Mouse (Mus musculus) heart, embryonic 14.5 days (tissue): ENCODE data around the gene Fryl. TPM values are rescaled to one million over a fixed set of nuclear protein-coding genes. Genes with fewer than 3 reads are reported as not detected.

Experiments used
- ATAC-seq: fragments of 200-750 bp; cut with Nextera tagmentation; 2 replicates; pipeline ENCODE4 v1.8.0; 2017; ENCODE audit warnings: low read depth, moderate TSS enrichment; ENCODE audit not compliant: insufficient number of reproducible peaks, insufficient read depth, low FRiP score
- H3K27ac ChIP-seq, 2 experiments: fragments of 200-500 bp in 1 of 2; fragments of 300-500 bp in 1 of 2; sonication (generic) in 1 of 2; replicated peaks in 1 of 2; 2 replicates each; pipeline ENCODE4 v1.5.1; 2012 to 2014; ENCODE audit warnings: low read depth in 2 of 2, low read length in 2 of 2, control low read depth in 1 of 2, mild to moderate bottlenecking in 1 of 2, mixed read lengths in 1 of 2; ENCODE audit not compliant: control insufficient read depth in 1 of 2, insufficient read depth in 1 of 2
- H3K27me3 ChIP-seq: fragments of 300-500 bp; sonication (generic); 2 replicates; pipeline ENCODE4 v1.6.1; 2014; ENCODE audit warnings: mild to moderate bottlenecking, low read length, control low read depth; ENCODE audit not compliant: control insufficient read depth, insufficient read depth
- H3K36me3 ChIP-seq: fragments of 300-500 bp; sonication (generic); 2 replicates; pipeline ENCODE4 v1.6.1; 2014; ENCODE audit warnings: mild to moderate bottlenecking, control low read depth, low read length, mixed read lengths; ENCODE audit not compliant: control insufficient read depth, insufficient read depth
- H3K4me1 ChIP-seq, 2 experiments: fragments of 200-500 bp in 1 of 2; fragments of 300-500 bp in 1 of 2; sonication (generic) in 1 of 2; 2 replicates each; pipeline ENCODE4 v1.6.1; 2012 to 2014; ENCODE audit warnings: low read length in 2 of 2, control low read depth in 1 of 2, mixed read lengths in 1 of 2; ENCODE audit not compliant: control insufficient read depth in 2 of 2, insufficient read depth in 2 of 2
- H3K4me2 ChIP-seq: fragments of 300-500 bp; sonication (generic); 2 replicates; pipeline ENCODE4 v1.6.1; 2014; ENCODE audit warnings: mild to moderate bottlenecking, low read length
- H3K4me3 ChIP-seq, 2 experiments: fragments of 200-500 bp in 1 of 2; fragments of 300-500 bp in 1 of 2; sonication (generic) in 1 of 2; 2 replicates each; pipeline ENCODE4 v1.5.1; 2012 to 2014; ENCODE audit warnings: low read length in 2 of 2, mild to moderate bottlenecking in 2 of 2, control low read depth in 1 of 2, low read depth in 1 of 2, moderate library complexity in 1 of 2; ENCODE audit not compliant: control insufficient read depth in 1 of 2, insufficient read depth in 1 of 2
- H3K9ac ChIP-seq: fragments of 300-500 bp; sonication (generic); 2 replicates; pipeline ENCODE4 v1.6.1; 2014; ENCODE audit warnings: mild to moderate bottlenecking, low read length
- H3K9me3 ChIP-seq: fragments of 300-500 bp; sonication (generic); 2 replicates; pipeline ENCODE4 v1.6.1; 2016; ENCODE audit warnings: low read length, control low read depth; ENCODE audit not compliant: control insufficient read depth
- WGBS: fragments of 180-500 bp; shearing (Covaris S2); extraction: QIAGEN DNeasy Blood & Tissue Kit; methylation state at CpG from one replicate; pipeline ENCODE4 v1.1.7; 2014; 5-methylcytosine and 5-hydroxymethylcytosine counted together
- polyA plus RNA-seq: library from polyadenylated mRNA; unstranded; fragments of >200 nt; fragmentation: Nextera tagmentation; extraction: Ambion mirVana; gene quantifications from 2 replicates; pipeline ENCODE4 v1.2.1, GENCODE M21; 2014

Gene Fryl
- polyA plus RNA-seq, 1 experiment from 2014 or later = 35.0 TPM

DNA sequence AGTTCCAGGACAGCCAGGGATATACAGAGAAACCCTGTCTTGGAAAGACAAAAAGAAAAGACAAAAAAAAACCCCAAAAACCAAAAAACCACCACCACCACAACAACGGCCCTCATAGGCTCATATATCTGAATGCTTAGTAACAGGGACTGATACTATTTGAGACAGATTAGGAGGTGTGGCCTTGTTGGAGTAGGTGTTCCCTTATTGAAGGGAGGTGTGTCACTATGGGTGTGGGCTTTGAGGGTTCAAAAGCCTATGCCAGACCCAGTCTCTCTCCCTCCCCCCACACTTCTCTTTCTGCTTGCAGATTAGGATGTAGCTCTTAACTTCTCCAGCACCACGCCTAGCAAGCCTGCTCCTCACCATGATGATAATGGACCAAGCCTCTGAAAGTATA lies 114.7 kb downstream of the Fryl start:
- Histone ChIP-seq H3K4me3 (no peak overlapping the region), H3K36me3 (peaks cover 32% of the 10 kb centered on the region), H3K9ac (no peak overlapping the region), H3K4me2 (no peak overlapping the region), H3K4me1 (no peaks in the 10 kb centered on the region), H3K9me3 (no peaks in the 10 kb centered on the region), H3K27me3 (no peaks in the 10 kb centered on the region), H3K27ac (no peak overlapping the region)
- ATAC-seq = no peak
- 88% methylated on average over 2 of the region's 2 CpGs for WGBS

DNA sequence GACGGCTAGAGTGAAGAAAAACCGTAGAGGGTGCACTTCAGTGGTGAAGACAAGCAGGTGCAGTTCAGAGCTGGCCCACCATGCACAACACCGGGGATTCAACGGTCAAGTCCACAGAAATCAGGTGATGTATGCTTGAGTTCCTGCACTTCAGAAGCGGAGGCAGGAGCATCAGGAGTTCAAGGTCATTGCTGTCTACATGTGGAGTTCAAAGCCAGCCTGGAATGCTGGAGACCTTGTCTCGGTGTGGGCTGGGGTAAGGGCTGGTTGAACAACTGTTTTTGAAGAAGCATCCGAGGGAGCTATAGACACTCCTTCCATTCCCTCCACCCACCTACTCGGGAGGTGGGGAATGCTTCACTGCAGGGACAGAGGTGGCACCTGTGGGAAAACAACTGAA lies 115.3 kb downstream of the Fryl start:
- WGBS = 79% methylated on average over 8 of the region's 8 CpGs
- H3K36me3 ChIP-seq = peaks cover 27% of the 10 kb centered on the region
- H3K9ac ChIP-seq = no peak overlapping the region
- no peak overlapping the region for H3K4me3 ChIP-seq
- no peak for ATAC-seq
- no peaks in the 10 kb centered on the region for H3K27me3 ChIP-seq
- H3K4me1 ChIP-seq = no peaks in the 10 kb centered on the region
- no peak overlapping the region for H3K27ac ChIP-seq
- no peaks in the 10 kb centered on the region for H3K9me3 ChIP-seq
- no peak overlapping the region for H3K4me2 ChIP-seq

DNA sequence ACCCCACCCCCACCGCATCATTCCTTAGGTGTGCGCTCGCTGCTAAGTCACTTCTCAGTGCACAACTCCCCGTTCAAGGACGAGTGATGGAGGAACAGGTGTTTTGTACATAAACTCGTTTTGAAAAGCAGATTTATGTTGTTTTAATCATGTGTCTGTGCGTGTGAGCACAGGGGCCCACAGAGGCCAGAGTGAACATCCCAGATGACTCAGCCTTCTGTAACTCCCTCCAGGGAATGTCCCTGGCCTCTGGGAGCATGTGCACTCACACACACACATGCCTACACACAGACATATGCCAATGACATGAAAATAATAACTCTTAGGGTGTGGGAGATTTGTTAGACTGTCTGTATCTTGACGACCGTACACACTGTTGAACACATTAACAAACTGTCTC lies 118.9 kb downstream of the Fryl start:
- no peak overlapping the region for H3K4me3 ChIP-seq
- ATAC-seq = no peak
- peaks cover 22% of the 10 kb centered on the region for H3K36me3 ChIP-seq
- H3K9ac ChIP-seq = no peak overlapping the region
- H3K27me3 ChIP-seq = no peaks in the 10 kb centered on the region
- no peak overlapping the region for H3K27ac ChIP-seq
- no peaks in the 10 kb centered on the region for H3K9me3 ChIP-seq
- no peak overlapping the region for H3K4me2 ChIP-seq
- H3K4me1 ChIP-seq = no peaks in the 10 kb centered on the region; a peak in 1 of 4 replicates
- 85% methylated on average over 9 of the region's 9 CpGs for WGBS

DNA sequence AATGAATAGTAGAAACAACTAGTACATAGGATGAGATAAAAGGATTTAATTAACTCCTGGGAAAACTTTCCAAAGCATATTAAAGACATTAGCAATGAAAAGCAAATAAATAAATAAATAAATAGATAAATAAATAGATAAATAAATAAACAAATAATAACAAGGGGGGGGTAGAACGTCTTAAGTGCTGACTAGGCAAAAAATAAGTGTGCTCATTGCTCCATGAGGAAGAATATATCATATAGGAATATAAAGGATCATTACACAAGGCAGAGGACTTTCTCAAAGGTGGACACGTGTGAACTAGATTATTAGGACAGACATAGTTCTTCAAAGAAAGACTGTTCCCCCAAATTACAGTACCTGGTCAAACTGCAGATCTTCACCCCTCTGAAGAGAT lies 120.5 kb downstream of the Fryl start:
- Histone ChIP-seq H3K4me2 (no peak overlapping the region), H3K4me3 (no peak overlapping the region), H3K4me1 (peaks cover 2% of the 10 kb centered on the region in 2 experiments), H3K9me3 (no peaks in the 10 kb centered on the region), H3K27ac (no peak overlapping the region), H3K9ac (no peak overlapping the region), H3K36me3 (peaks cover 24% of the 10 kb centered on the region), H3K27me3 (no peaks in the 10 kb centered on the region)
- ATAC-seq = no peak
- WGBS = 85% methylated on average over 2 of the region's 2 CpGs

DNA sequence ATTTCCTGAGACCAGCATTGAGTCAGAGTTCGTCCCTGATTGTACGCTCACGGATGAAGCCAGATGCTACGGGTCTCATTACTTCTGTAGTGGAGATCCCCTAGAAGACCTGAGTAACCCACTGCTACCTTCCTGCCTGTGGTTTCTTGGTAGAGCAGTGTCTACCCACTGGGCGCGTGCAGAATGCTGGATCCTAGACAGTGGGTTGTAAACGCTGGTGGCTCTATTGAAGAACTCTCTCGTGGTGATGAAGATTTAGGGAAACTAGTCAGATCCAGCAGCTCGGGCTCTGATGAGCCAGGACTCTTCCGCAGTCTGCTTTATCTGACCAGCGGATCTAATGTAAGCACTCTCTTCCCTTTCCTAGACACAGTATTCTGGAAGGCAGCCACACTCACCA lies 121.3 kb downstream of the Fryl start:
- 88% methylated on average over 11 of the region's 11 CpGs for WGBS
- H3K4me3 ChIP-seq = no peak overlapping the region

DNA sequence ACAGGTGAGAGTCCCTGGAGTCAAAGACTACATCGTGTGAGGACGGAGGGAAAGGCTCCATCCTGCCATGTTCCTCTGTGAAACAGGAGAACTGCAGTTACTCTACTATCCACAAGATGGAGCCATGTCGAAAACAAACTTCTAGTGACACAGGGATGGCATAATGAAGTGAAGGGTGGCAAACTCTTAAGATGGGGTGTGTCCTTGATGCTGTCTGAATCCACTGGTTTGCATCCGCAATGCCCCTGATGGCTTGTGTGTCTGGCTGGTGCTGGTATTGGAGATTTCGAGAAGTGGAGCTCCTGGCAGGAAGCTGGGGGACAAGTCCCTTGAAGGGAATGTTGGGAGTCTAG lies 122.6 kb downstream of the Fryl start:
- ATAC-seq = no peak
- Histone ChIP-seq H3K4me1 (peaks cover 5 to 9% of the 10 kb centered on the region in 2 experiments), H3K27me3 (no peaks in the 10 kb centered on the region), H3K4me3 (no peak overlapping the region), H3K9me3 (no peaks in the 10 kb centered on the region), H3K36me3 (peaks cover 25% of the 10 kb centered on the region), H3K4me2 (no peak overlapping the region), H3K9ac (no peak overlapping the region), H3K27ac (no peak overlapping the region)
- WGBS = 35% methylated on average over 5 of the region's 5 CpGs

More for the DNA sequence above, 121.3 kb downstream of the Fryl start:
- ATAC-seq = no peak
- Histone ChIP-seq H3K9ac (no peak overlapping the region), H3K27ac (no peak overlapping the region), H3K36me3 (peaks cover 23% of the 10 kb centered on the region), H3K4me2 (no peak overlapping the region), H3K27me3 (no peaks in the 10 kb centered on the region), H3K4me1 (peaks cover 5 to 9% of the 10 kb centered on the region in 2 experiments), H3K9me3 (no peaks in the 10 kb centered on the region)

DNA sequence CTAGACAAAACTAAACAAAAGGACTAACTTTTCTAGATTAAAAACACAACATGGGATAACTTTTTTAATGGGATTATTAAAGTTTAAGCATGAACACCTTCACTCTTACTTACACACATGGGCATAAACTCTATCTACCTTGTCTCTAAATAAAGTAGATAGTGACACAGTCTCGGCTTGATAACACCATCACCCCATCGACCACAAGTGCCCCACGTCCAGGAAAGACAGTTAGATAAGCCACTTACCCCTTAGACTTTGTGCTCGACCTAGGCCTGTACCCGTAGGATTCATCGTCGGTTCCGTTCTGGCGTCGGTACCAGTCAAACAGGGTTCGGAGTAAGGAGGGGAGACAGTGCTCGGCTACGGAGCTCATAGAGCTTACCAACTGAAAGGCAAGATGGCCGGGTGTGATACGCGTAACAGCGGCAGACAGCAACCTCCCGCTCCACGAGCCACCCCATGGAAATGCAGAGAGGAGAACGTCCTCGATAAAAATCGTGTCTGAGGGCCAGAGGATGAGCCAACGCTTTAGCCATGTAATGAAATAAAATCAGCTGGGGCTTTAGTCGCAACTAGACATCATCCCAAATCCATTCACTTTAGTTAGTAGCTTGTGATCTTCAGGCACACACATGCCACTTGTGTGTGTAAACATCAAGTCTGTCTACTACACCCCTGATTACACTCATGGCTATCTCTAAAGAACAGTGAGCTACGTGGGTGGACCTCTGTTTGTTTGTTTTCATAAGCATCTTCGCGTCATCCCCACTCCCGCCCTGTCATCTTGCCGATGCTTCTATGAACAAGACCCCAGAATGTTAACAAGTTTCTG lies 123.2 kb downstream of the Fryl start:
- Histone ChIP-seq H3K27me3 (no peaks in the 10 kb centered on the region), H3K9ac (no peak overlapping the region)

DNA sequence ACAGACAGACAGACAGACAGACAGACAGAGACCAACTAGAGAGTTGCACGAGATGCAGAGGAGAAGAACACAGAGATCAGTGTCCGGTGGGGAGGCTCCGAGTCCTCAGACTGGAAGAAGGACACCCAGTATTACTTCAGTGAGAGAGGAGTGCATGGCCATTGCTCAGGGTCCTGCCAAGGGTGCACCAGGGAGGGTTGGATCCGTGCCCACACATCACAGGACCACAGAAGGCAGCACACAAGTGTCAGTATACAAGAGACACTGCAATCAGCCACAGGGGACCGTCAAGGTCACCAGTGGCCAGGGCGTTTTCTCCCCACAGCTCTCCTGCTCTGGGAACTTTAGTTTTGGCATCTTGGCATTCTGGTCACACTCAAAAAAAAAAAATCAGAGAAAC lies 125.4 kb downstream of the Fryl start:
- Histone ChIP-seq H3K4me2 (no peak overlapping the region), H3K36me3 (peaks cover 52% of the 10 kb centered on the region), H3K27ac (peak overlapping the region; percentile 0 to 41; a peak in 1 of 4 replicates), H3K27me3 (no peaks in the 10 kb centered on the region), H3K9me3 (no peaks in the 10 kb centered on the region), H3K4me3 (no peak overlapping the region), H3K4me1 (peaks cover 5 to 9% of the 10 kb centered on the region in 2 experiments), H3K9ac (no peak overlapping the region)
- ATAC-seq = peak; percentile 53
- WGBS = 53% methylated on average over 6 of the region's 6 CpGs

More for the DNA sequence above, 123.2 kb downstream of the Fryl start:
- Histone ChIP-seq H3K36me3 (peaks cover 31% of the 10 kb centered on the region), H3K9me3 (no peaks in the 10 kb centered on the region), H3K4me3 (no peak overlapping the region), H3K4me2 (no peak overlapping the region), H3K4me1 (peaks cover 5 to 9% of the 10 kb centered on the region in 2 experiments), H3K27ac (no peak overlapping the region)
- ATAC-seq = no peak
- WGBS = 81% methylated on average over 29 of the region's 29 CpGs
